Mouse (Mus musculus): ENCODE measurements around the gene Chrm3. TPM values are rescaled to one million over a fixed set of nuclear protein-coding genes. Genes with fewer than 3 reads are reported as not detected.
"Not testable (repeated sequence)": the region's sequence is repeated elsewhere in the genome, so short reads cannot be mapped to it uniquely, and the experiment has no call there.

Chrm3 gene
- total RNA-seq, 2 experiments from 2014 or later, result 37.3 to 37.5 TPM

- DNase-seq (ENCODE audit: extremely low spot score in 1 of 2, low spot score in 2 of 2), result peak; percentile 65 to 70
- intact Hi-C loops (cut with DNase I), result loop anchor here (5.0 to 10.0 kb wide), 2 partner anchors 472 to 1680 kb away; no protein-coding TSS in a partner anchor
These were observed 478.0 kb downstream of the Chrm3 start for GRCm38 (mm10) chr13:9882362-9883282.

DNA sequence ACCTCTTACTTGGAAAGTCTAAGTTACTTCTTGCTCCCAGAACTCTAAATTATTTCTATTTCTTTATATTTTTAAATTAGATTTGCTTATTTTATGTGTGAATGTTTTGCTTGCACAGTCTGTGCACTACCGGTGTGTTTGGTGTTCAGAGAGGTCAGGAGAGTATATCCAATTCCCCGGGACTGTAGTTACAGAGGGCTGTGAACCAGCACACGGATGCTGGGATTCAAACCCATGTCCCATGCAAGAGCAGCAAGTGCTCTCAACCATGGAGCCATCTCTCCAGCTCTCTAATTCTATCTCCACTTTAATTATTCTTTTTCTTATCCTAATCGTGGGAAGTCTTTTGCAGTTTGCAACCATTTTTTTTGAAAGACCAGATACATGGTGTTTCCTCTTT is 478.7 kb downstream of the Chrm3 start:
- DNase-seq (ENCODE audit: extremely low spot score in 1 of 2, low spot score in 2 of 2), result no peak
- intact Hi-C loops (cut with DNase I), result loop anchor here (5.0 to 10.0 kb wide), 2 partner anchors 473 to 1680 kb away; no protein-coding TSS in a partner anchor

- DNase-seq (ENCODE audit: extremely low spot score in 1 of 2, low spot score in 2 of 2), result no peak
- intact Hi-C loops (cut with DNase I), result loop anchor here (5.0 to 10.0 kb wide), 2 partner anchors 474 to 1682 kb away; no protein-coding TSS in a partner anchor
These were observed 480.2 kb downstream of the Chrm3 start for GRCm38 (mm10) chr13:9880401-9880800.

- intact Hi-C loops (cut with DNase I), result no loop called here
- no peak for DNase-seq (ENCODE audit: extremely low spot score in 1 of 2, low spot score in 2 of 2)
These were observed 482.0 kb downstream of the Chrm3 start for GRCm38 (mm10) chr13:9878596-9879010.

DNA sequence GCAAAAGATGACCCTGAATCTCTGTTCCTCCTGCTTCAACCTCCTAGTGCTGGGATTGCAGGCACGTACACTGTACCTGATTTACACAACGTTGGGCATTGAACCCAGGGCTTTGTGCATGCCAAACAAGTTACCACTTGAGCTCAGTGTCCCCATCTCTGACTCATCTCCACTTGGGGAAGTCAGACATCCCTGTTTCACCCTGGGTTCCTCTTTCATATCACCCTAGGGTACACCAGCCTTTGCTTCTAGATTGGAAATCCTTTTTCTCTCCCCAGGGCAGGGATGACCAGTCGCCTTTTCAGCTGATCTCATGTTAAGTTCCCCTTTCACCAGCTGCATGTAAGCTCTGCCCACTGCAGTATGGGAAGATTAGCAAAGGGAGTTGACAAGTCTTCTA is 487.3 kb downstream of the Chrm3 start:
- no peak for DNase-seq (ENCODE audit: extremely low spot score in 1 of 2, low spot score in 2 of 2)
- intact Hi-C loops (cut with DNase I), result no loop called here

DNA sequence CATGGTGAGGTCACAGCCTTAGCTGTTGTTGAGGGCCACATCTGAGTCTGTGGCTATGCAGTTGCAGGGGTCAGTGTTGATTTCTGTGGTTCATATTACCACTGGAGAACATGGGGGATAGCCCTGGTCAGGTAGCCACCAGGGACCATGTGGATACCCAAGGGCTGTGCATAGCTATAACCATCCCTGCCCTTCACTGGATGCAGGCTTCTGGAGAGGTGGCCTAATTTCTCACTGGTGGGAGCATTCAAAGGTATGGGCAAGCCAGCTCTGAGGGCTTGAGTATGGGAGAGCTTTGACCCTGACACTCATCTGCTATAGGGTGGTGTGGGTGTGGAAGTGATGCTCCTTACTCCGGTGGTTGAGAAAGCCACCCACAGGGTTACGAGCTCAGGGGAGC is 494.5 kb downstream of the Chrm3 start:
- no peak for DNase-seq (ENCODE audit: extremely low spot score in 1 of 2, low spot score in 2 of 2)
- intact Hi-C loops (cut with DNase I), result no loop called here

DNA sequence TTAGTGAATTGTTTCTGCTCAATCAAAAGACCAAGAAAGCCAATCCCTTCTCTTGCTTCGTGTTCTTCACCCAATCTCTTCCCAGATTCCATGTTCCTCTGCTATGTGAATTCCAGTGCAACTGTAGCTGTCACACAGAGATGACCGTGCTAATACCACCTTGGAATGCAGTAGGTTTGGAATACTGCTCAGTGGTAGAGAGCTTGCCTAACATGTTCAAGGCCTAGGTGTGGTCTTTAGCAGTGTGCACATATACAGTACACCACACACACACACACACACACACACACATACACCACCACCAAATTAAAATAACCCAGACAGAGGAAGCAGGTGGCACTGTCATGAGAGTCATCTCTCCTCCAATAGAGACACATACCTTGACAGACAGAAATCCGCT is 513.1 kb downstream of the Chrm3 start:
- intact Hi-C loops (cut with DNase I), result loop anchor here (2.0 kb wide), 1 partner anchor 665 kb away; no protein-coding TSS in a partner anchor
- no peak for DNase-seq (ENCODE audit: extremely low spot score in 1 of 2, low spot score in 2 of 2)

DNA sequence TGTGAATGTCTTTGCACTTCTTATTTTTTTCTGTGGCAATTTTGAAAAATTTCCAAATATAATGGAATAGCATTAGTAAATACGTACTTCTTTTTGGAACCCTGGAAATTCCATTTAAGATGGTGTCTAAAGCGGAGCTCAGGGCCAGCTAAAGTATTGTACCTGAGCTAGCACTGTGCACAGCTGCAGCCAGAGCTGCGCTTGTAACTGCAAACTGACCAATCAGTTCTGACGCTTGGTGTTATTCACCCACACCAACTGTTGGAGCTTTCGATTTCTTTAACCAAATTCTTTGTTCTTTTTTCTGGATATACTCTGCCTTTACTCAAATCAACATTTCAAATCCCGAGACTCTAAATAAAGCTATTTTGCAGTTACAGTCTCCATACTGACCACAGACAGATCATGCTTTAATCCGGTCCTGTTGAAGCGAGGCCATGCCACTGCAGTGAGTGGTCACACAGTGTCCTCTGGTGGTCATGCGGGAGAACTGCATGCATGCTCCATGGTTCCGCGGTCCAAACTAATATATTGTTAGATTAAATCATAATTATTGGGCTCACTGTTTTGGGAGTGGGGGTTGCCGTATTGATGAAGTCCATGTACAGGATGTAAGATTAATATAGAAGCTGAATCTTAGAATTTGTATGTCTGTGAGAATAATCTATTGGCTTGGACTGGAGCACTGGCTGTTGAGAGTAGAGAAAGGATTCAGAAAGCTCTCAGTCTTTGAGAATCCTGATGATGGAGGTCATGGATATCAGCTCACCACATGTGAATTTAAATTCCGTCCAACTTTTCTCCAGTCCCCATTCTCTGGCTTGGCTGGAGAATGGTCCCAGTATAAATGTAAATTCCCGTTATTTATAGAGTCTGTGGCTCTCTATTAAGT is 513.9 kb downstream of the Chrm3 start:
- peak; percentile 44 to 47 for DNase-seq (ENCODE audit: extremely low spot score in 1 of 2, low spot score in 2 of 2)
- intact Hi-C loops (cut with DNase I), result loop anchor here (2.0 kb wide), 1 partner anchor 664 kb away; no protein-coding TSS in a partner anchor

DNA sequence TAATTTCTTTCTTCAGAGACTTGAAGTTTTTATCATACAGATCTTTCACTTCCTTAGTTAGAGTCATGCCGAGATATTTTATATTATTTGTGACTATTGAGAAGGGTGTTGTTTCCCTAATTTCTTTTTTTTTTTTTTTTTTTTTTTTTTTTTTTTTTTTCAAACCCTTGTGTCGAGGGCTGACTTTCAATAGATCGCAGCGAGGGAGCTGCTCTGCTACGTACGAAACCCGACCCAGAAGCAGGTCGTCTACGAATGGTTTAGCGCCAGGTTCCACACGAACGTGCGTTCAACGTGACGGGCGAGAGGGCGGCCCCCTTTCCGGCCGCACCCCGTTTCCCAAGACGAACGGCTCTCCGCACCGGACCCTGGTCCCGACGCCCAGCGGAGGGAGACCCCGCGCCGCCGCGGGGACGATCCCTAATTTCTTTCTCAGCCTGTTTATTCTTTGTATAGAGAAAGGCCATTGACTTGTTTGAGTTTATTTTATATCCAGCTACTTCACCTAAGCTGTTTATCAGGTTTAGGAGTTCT is 526.4 kb downstream of the Chrm3 start:
- intact Hi-C loops (cut with DNase I), result not testable (repeated sequence)
- DNase-seq (ENCODE audit: extremely low spot score in 1 of 2, low spot score in 2 of 2), result peak; percentile 30 to 91

GRCm38 (mm10) chr13:9826227-9826626 is 534.4 kb downstream of the Chrm3 start:
- intact Hi-C loops (cut with DNase I), result no loop called here
- DNase-seq (ENCODE audit: extremely low spot score in 1 of 2, low spot score in 2 of 2), result peak in 1 of 2 experiments; percentile 25

Small RNAs within 50 kb of the gene (microRNA-seq; reads per million reads assigned to microRNA genes)
- gene Gm24187, result not detected

Measured in left cerebral cortex, postnatal 10 days (tissue).